Mouse (Mus musculus): Measurements from ENCODE around the gene Zfp335. TPM values are rescaled to one million over a fixed set of nuclear protein-coding genes. Genes with fewer than 3 reads are reported as not detected.
A peak's percentile ranks its signal among the peaks of the same experiment; 100 is the strongest.

Zfp335 gene
- polyA plus RNA-seq, 1 experiment from 2014 or later = 6.8 TPM

GRCm38 (mm10) chr2:164891908-164892695 lies 19.5 kb downstream of the Zfp335 start:
- Histone ChIP-seq H3K4me3 (ENCODE audit: control insufficient read depth in 1 of 2, insufficient read depth in 1 of 2, low read depth in 1 of 2, low read length in 2 of 2) (no peak overlapping the region), H3K9me3 (ENCODE audit: control insufficient read depth, low read length) (no peaks in the 10 kb centered on the region), H3K27me3 (ENCODE audit: control insufficient read depth, insufficient read depth, low read length) (no peaks in the 10 kb centered on the region), H3K36me3 (ENCODE audit: control insufficient read depth, insufficient read depth, low read length) (peaks cover 100% of the 10 kb centered on the region), H3K27ac (replicated peaks in 1 of 2; ENCODE audit: control insufficient read depth in 1 of 2, insufficient read depth in 1 of 2, low read depth in 2 of 2, low read length in 2 of 2) (no peak overlapping the region), H3K4me1 (ENCODE audit: control insufficient read depth in 2 of 2, insufficient read depth in 2 of 2, low read length in 2 of 2) (no peaks in the 10 kb centered on the region), H3K4me2 (ENCODE audit: low read length) (no peak overlapping the region), H3K9ac (ENCODE audit: low read length) (no peak overlapping the region)
- no peak for ATAC-seq (ENCODE audit: insufficient number of reproducible peaks, insufficient read depth, low FRiP score, low read depth)
- WGBS = 83% methylated on average over 15 of the region's 15 CpGs

GRCm38 (mm10) chr2:164891056-164891834 lies 20.3 kb downstream of the Zfp335 start:
- Histone ChIP-seq H3K4me3 (ENCODE audit: control insufficient read depth in 1 of 2, insufficient read depth in 1 of 2, low read depth in 1 of 2, low read length in 2 of 2) (no peak overlapping the region), H3K9ac (ENCODE audit: low read length) (no peak overlapping the region), H3K4me2 (ENCODE audit: low read length) (no peak overlapping the region), H3K27ac (replicated peaks in 1 of 2; ENCODE audit: control insufficient read depth in 1 of 2, insufficient read depth in 1 of 2, low read depth in 2 of 2, low read length in 2 of 2) (no peak overlapping the region), H3K36me3 (ENCODE audit: control insufficient read depth, insufficient read depth, low read length) (peaks cover 100% of the 10 kb centered on the region), H3K27me3 (ENCODE audit: control insufficient read depth, insufficient read depth, low read length) (no peaks in the 10 kb centered on the region), H3K4me1 (ENCODE audit: control insufficient read depth in 2 of 2, insufficient read depth in 2 of 2, low read length in 2 of 2) (no peaks in the 10 kb centered on the region), H3K9me3 (ENCODE audit: control insufficient read depth, low read length) (no peaks in the 10 kb centered on the region)
- WGBS = 85% methylated on average over 13 of the region's 13 CpGs
- no peak for ATAC-seq (ENCODE audit: insufficient number of reproducible peaks, insufficient read depth, low FRiP score, low read depth)

GRCm38 (mm10) chr2:164890411-164891049 lies 21.0 kb downstream of the Zfp335 start:
- Histone ChIP-seq H3K27ac (replicated peaks in 1 of 2; ENCODE audit: control insufficient read depth in 1 of 2, insufficient read depth in 1 of 2, low read depth in 2 of 2, low read length in 2 of 2) (no peak overlapping the region), H3K27me3 (ENCODE audit: control insufficient read depth, insufficient read depth, low read length) (no peaks in the 10 kb centered on the region), H3K4me3 (ENCODE audit: control insufficient read depth in 1 of 2, insufficient read depth in 1 of 2, low read depth in 1 of 2, low read length in 2 of 2) (no peak overlapping the region), H3K4me1 (ENCODE audit: control insufficient read depth in 2 of 2, insufficient read depth in 2 of 2, low read length in 2 of 2) (peaks cover 5 to 6% of the 10 kb centered on the region in 2 experiments), H3K36me3 (ENCODE audit: control insufficient read depth, insufficient read depth, low read length) (peaks cover 100% of the 10 kb centered on the region), H3K4me2 (ENCODE audit: low read length) (no peak overlapping the region), H3K9ac (ENCODE audit: low read length) (no peak overlapping the region), H3K9me3 (ENCODE audit: control insufficient read depth, low read length) (no peaks in the 10 kb centered on the region)
- 87% methylated on average over 24 of the region's 24 CpGs for WGBS
- ATAC-seq (ENCODE audit: insufficient number of reproducible peaks, insufficient read depth, low FRiP score, low read depth) = no peak

GRCm38 (mm10) chr2:164889960-164890359 lies 21.6 kb downstream of the Zfp335 start:
- Histone ChIP-seq H3K9me3 (ENCODE audit: control insufficient read depth, low read length) (no peaks in the 10 kb centered on the region), H3K27me3 (ENCODE audit: control insufficient read depth, insufficient read depth, low read length) (no peaks in the 10 kb centered on the region), H3K27ac (replicated peaks in 1 of 2; ENCODE audit: control insufficient read depth in 1 of 2, insufficient read depth in 1 of 2, low read depth in 2 of 2, low read length in 2 of 2) (no peak overlapping the region), H3K4me2 (ENCODE audit: low read length) (no peak overlapping the region), H3K4me1 (ENCODE audit: control insufficient read depth in 2 of 2, insufficient read depth in 2 of 2, low read length in 2 of 2) (peaks cover 7 to 10% of the 10 kb centered on the region in 2 experiments), H3K9ac (ENCODE audit: low read length) (no peak overlapping the region), H3K4me3 (ENCODE audit: control insufficient read depth in 1 of 2, insufficient read depth in 1 of 2, low read depth in 1 of 2, low read length in 2 of 2) (no peak overlapping the region), H3K36me3 (ENCODE audit: control insufficient read depth, insufficient read depth, low read length) (peaks cover 100% of the 10 kb centered on the region)
- no peak for ATAC-seq (ENCODE audit: insufficient number of reproducible peaks, insufficient read depth, low FRiP score, low read depth)
- WGBS = 88% methylated on average over 2 of the region's 2 CpGs

- no peak overlapping the region for H3K27ac ChIP-seq (replicated peaks in 1 of 2; ENCODE audit: control insufficient read depth in 1 of 2, insufficient read depth in 1 of 2, low read depth in 2 of 2, low read length in 2 of 2)
- peaks cover 99% of the 10 kb centered on the region for H3K36me3 ChIP-seq (ENCODE audit: control insufficient read depth, insufficient read depth, low read length)
- H3K9me3 ChIP-seq (ENCODE audit: control insufficient read depth, low read length) = no peaks in the 10 kb centered on the region
- peak; percentile 16; the same call in 1 of the 2 replicates for ATAC-seq (ENCODE audit: insufficient number of reproducible peaks, insufficient read depth, low FRiP score, low read depth)
- 70% methylated on average over 12 of the region's 12 CpGs for whole genome bisulfite sequencing
- H3K4me1 ChIP-seq (ENCODE audit: control insufficient read depth in 2 of 2, insufficient read depth in 2 of 2, low read length in 2 of 2) = peaks cover 7 to 10% of the 10 kb centered on the region in 2 experiments
- no peak overlapping the region for H3K4me2 ChIP-seq (ENCODE audit: low read length)
- no peaks in the 10 kb centered on the region for H3K27me3 ChIP-seq (ENCODE audit: control insufficient read depth, insufficient read depth, low read length)
- no peak overlapping the region for H3K9ac ChIP-seq (ENCODE audit: low read length)
- H3K4me3 ChIP-seq (ENCODE audit: control insufficient read depth in 1 of 2, insufficient read depth in 1 of 2, low read depth in 1 of 2, low read length in 2 of 2) = no peak overlapping the region
Measured at GRCm38 (mm10) chr2:164888996-164889395, 22.6 kb downstream of the Zfp335 start.

- Histone ChIP-seq H3K9me3 (ENCODE audit: control insufficient read depth, low read length) (no peaks in the 10 kb centered on the region), H3K4me1 (ENCODE audit: control insufficient read depth in 2 of 2, insufficient read depth in 2 of 2, low read length in 2 of 2) (peaks cover 7 to 10% of the 10 kb centered on the region in 2 experiments), H3K27me3 (ENCODE audit: control insufficient read depth, insufficient read depth, low read length) (no peaks in the 10 kb centered on the region), H3K4me2 (ENCODE audit: low read length) (no peak overlapping the region), H3K4me3 (ENCODE audit: control insufficient read depth in 1 of 2, insufficient read depth in 1 of 2, low read depth in 1 of 2, low read length in 2 of 2) (no peak overlapping the region), H3K27ac (replicated peaks in 1 of 2; ENCODE audit: control insufficient read depth in 1 of 2, insufficient read depth in 1 of 2, low read depth in 2 of 2, low read length in 2 of 2) (no peak overlapping the region), H3K9ac (ENCODE audit: low read length) (no peak overlapping the region), H3K36me3 (ENCODE audit: control insufficient read depth, insufficient read depth, low read length) (peaks cover 91% of the 10 kb centered on the region)
- no peak for ATAC-seq (ENCODE audit: insufficient number of reproducible peaks, insufficient read depth, low FRiP score, low read depth)
- 90% methylated on average over 10 of the region's 10 CpGs for WGBS
Measured at GRCm38 (mm10) chr2:164886617-164887016, 24.9 kb downstream of the Zfp335 start.

GRCm38 (mm10) chr2:164885788-164886187 lies 25.8 kb downstream of the Zfp335 start:
- peak; percentile 44; the same call in 1 of the 2 replicates for ATAC-seq (ENCODE audit: insufficient number of reproducible peaks, insufficient read depth, low FRiP score, low read depth)
- WGBS = 34% methylated on average over 7 of the region's 7 CpGs
- no peak overlapping the region for H3K4me3 ChIP-seq (ENCODE audit: control insufficient read depth in 1 of 2, insufficient read depth in 1 of 2, low read depth in 1 of 2, low read length in 2 of 2)
- H3K27me3 ChIP-seq (ENCODE audit: control insufficient read depth, insufficient read depth, low read length) = no peaks in the 10 kb centered on the region
- H3K4me1 ChIP-seq (ENCODE audit: control insufficient read depth in 2 of 2, insufficient read depth in 2 of 2, low read length in 2 of 2) = peaks cover 7 to 12% of the 10 kb centered on the region in 2 experiments
- H3K36me3 ChIP-seq (ENCODE audit: control insufficient read depth, insufficient read depth, low read length) = peaks cover 82% of the 10 kb centered on the region
- H3K4me2 ChIP-seq (ENCODE audit: low read length) = no peak overlapping the region
- peak overlapping the region in 1 of 2 experiments; percentile 35; a peak in 2 of 4 replicates for H3K27ac ChIP-seq (replicated peaks in 1 of 2; ENCODE audit: control insufficient read depth in 1 of 2, insufficient read depth in 1 of 2, low read depth in 2 of 2, low read length in 2 of 2)
- no peaks in the 10 kb centered on the region for H3K9me3 ChIP-seq (ENCODE audit: control insufficient read depth, low read length)
- H3K9ac ChIP-seq (ENCODE audit: low read length) = peak overlapping the region; percentile 10; the same call in 1 of the 2 replicates
